Mouse (Mus musculus) bone marrow, adult 2 months (tissue): ENCODE data around the gene Pitpnb.

Source experiments
- CTCF ChIP-seq: fragments of 200-500 bp; IDR thresholded peaks from 2 replicates; pipeline ENCODE4 v1.5.1; 2011; ENCODE audit warnings: low read length, control low read depth; ENCODE audit not compliant: control insufficient read depth, insufficient read depth
- POLR2A ChIP-seq: fragments of 200-500 bp; IDR thresholded peaks from 2 replicates; pipeline ENCODE4 v1.6.1; 2011; ENCODE audit warnings: low read depth, mild to moderate bottlenecking, control low read depth, low read length, borderline replicate concordance; ENCODE audit not compliant: control insufficient read depth

- TF ChIP-seq CTCF (no peak), POLR2A (no peak)
Observed at GRCm38 (mm10) chr5:111431007-111431730, 100.6 kb downstream of the Pitpnb start.
